Mouse (Mus musculus) stomach, postnatal 0 days (tissue): ENCODE measurements at regions not wholly inside any gene's neighbourhood (a gene's known extent, or its start where the extent isn't known, plus 50 kb on each side); places are given as distances from the start of the nearest gene placed in this dataset.

ENCODE experiments used
- CTCF ChIP-seq: IDR thresholded peaks from 2 replicates; pipeline ENCODE4 v1.5.1; 2016; ENCODE audit warnings: antibody characterized with exemption, low read depth, mild to moderate bottlenecking, moderate library complexity
- EP300 ChIP-seq: optimal IDR thresholded peaks from 2 replicates; pipeline ENCODE3; 2016; ENCODE audit warnings: antibody characterized with exemption

DNA sequence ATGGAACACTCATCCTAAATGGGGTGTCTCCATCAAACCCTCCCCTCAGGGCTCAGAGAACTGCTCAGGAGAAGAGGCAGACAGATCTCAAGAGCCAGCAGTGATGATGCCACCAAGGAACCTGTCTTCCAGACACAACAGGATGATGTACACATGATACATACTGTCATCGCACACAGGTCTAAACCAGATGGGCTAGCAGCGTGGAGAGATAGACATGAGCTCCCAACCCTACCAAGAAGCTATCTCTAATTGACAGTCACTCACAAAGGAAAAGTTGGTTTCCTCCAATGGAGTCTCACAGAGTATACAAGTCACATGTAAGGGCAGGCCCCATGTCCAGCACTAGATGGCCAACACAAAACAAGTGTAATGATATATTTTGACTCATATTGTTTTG lies 139.9 kb downstream of the Cdca7 start:
- TF ChIP-seq CTCF (no peak), EP300 (no peak)
